25 mouse cellular contexts compared by ENCODE assay signal in the genomic region with DNA sequence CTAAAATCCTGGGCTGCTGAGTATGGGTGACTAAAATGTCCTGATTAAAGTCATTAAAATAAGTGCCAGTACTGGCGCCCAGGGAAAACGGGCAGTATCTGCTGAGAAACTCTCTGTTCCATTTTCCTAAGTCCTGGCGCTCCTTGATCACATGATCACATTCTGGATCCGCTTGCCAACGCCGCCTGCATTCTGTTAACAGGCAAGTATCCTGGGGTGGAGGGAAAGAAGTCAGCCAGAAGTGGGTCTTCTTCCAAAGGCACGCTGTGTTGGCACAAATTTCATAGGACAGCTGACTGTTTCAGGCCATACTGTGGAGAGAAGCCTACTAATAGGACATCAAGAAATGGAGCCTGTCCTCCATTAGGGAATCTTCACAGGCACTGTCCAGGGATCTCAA. TPM values are rescaled to one million over a fixed set of nuclear protein-coding genes. Genes with fewer than 3 reads are reported as not detected.
DNase-seq lines count a peak whose midpoint lies in the region; ATAC-seq and TF ChIP-seq lines count a peak whose summit lies in the region.
"Had no signal": no experiment of that assay in that cellular context is flagged by ENCODE, and none has a peak within 500 bp of the region (broad histone marks: within the 10 kb centered on the region; RNA-seq: fewer than 3 reads in every experiment).

No protein-coding gene starts in this region.

- no peaks in the 10 kb centered on the region for H3K36me3 ChIP-seq in heart, embryonic 10.5 days
- no peaks in the 10 kb centered on the region for H3K36me3 ChIP-seq in midbrain, embryonic 10.5 days
- no peaks in the 10 kb centered on the region for H3K36me3 ChIP-seq in midbrain, embryonic 13.5 days
- H3K36me3 ChIP-seq: embryonic facial prominence, embryonic 13.5 days; limb, embryonic 12.5 days; liver, embryonic 12.5 days; midbrain, embryonic 15.5 days had no signal

- no peaks in the 10 kb centered on the region for H3K27me3 ChIP-seq in heart, embryonic 10.5 days (ENCODE audit: insufficient read depth, poor library complexity, severe bottlenecking)
- H3K27me3 ChIP-seq in cerebellum, adult 2 months (ENCODE audit: control insufficient read depth, insufficient read depth, low read length): no peaks in the 10 kb centered on the region
- no peaks in the 10 kb centered on the region for H3K27me3 ChIP-seq in midbrain, embryonic 10.5 days (ENCODE audit: low read depth, poor library complexity, severe bottlenecking)
- no peaks in the 10 kb centered on the region for H3K27me3 ChIP-seq in midbrain, embryonic 13.5 days
- H3K27me3 ChIP-seq: embryonic facial prominence, embryonic 13.5 days; limb, embryonic 12.5 days; liver, embryonic 12.5 days; midbrain, embryonic 15.5 days; Patski had no signal

- TF ChIP-seq POLR2A in cerebellum, adult 2 months (IDR thresholded peaks at IDR 0.05; ENCODE audit: borderline replicate concordance, insufficient read depth, low read length): no peak

- DNase-seq in heart, embryonic 10.5 days (ENCODE audit: low spot score): peak; percentile 60
- no peak for DNase-seq in heart, adult 9 months (ENCODE audit: low spot score in 2 of 2)
- DNase-seq in cerebellum, adult 2 months: peak; percentile 84 to 91
- DNase-seq in cerebellum, postnatal 36 days: peak; percentile 76 to 84
- DNase-seq in lung, postnatal 25 days (ENCODE audit: low spot score): peak; percentile 35
- no peak for DNase-seq in midbrain, embryonic 10.5 days (ENCODE audit: low spot score)
- DNase-seq: adrenal gland, postnatal 14 days; gastrocnemius, postnatal 14 days; heart, adult 2 months; kidney, adult 11 months; right cerebral cortex, postnatal 14 days had no signal

- TF ChIP-seq CTCF in cerebellum, adult 2 months (IDR thresholded peaks at IDR 0.05; ENCODE audit: borderline replicate concordance, insufficient read depth, low read depth, low read length): no peak

- no peak overlapping the region for H3K4me3 ChIP-seq in heart, embryonic 10.5 days
- no peak overlapping the region for H3K4me3 ChIP-seq in cerebellum, adult 2 months (replicated peaks; ENCODE audit: insufficient read depth, low read depth, low read length)
- H3K4me3 ChIP-seq in midbrain, embryonic 10.5 days: no peak overlapping the region
- no peak overlapping the region for H3K4me3 ChIP-seq in midbrain, embryonic 13.5 days (replicated peaks)
- H3K4me3 ChIP-seq: embryonic facial prominence, embryonic 13.5 days; heart, adult 2 months; layer of hippocampus, adult 2 months; left cerebral cortex, adult 2 months; limb, embryonic 12.5 days; liver, embryonic 12.5 days; midbrain, embryonic 15.5 days; myocyte had no signal

- no peaks in the 10 kb centered on the region for H3K9me3 ChIP-seq in heart, embryonic 10.5 days
- H3K9me3 ChIP-seq in midbrain, embryonic 10.5 days (replicated peaks): peaks cover 6% of the 10 kb centered on the region; the same call in 1 of the 2 replicates
- H3K9me3 ChIP-seq in midbrain, embryonic 13.5 days: no peaks in the 10 kb centered on the region
- H3K9me3 ChIP-seq: embryonic facial prominence, embryonic 13.5 days; limb, embryonic 12.5 days; midbrain, embryonic 15.5 days had no signal

- H3K4me2 ChIP-seq in midbrain, embryonic 13.5 days (replicated peaks): no peak overlapping the region
- H3K4me2 ChIP-seq: embryonic facial prominence, embryonic 13.5 days; limb, embryonic 12.5 days; liver, embryonic 12.5 days; midbrain, embryonic 15.5 days had no signal

- H3K4me1 ChIP-seq in heart, embryonic 10.5 days: no peaks in the 10 kb centered on the region
- H3K4me1 ChIP-seq in cerebellum, adult 2 months (ENCODE audit: control insufficient read depth, insufficient read depth, low read length): peaks cover 9% of the 10 kb centered on the region
- H3K4me1 ChIP-seq in midbrain, embryonic 10.5 days: no peaks in the 10 kb centered on the region
- no peaks in the 10 kb centered on the region for H3K4me1 ChIP-seq in midbrain, embryonic 13.5 days (replicated peaks)
- H3K4me1 ChIP-seq: embryonic facial prominence, embryonic 13.5 days; limb, embryonic 12.5 days; liver, embryonic 12.5 days; midbrain, embryonic 15.5 days had no signal

- ATAC-seq in megakaryocyte, adult 5-6 weeks (ENCODE audit: poor library complexity, severe bottlenecking): no peak
- no peak for ATAC-seq in midbrain, embryonic 13.5 days
- ATAC-seq: forebrain, embryonic 14.5 days; hindbrain, embryonic 16.5 days; liver, embryonic 12.5 days; midbrain, embryonic 15.5 days; Patski had no signal

- WGBS in heart, embryonic 10.5 days: 85% methylated on average over 7 of the region's 7 CpGs
- WGBS in cerebellum, adult 2 months: 6% methylated on average over 7 of the region's 7 CpGs
- 94% methylated on average over 7 of the region's 7 CpGs for WGBS in midbrain, embryonic 10.5 days
- WGBS in midbrain, embryonic 13.5 days: 94% methylated on average over 7 of the region's 7 CpGs

- H3K27ac ChIP-seq in heart, embryonic 10.5 days: no peak overlapping the region
- H3K27ac ChIP-seq in cerebellum, adult 2 months (ENCODE audit: insufficient read depth, low read length): peak overlapping the region; percentile 77
- H3K27ac ChIP-seq in midbrain, embryonic 10.5 days (replicated peaks): no peak overlapping the region
- no peak overlapping the region for H3K27ac ChIP-seq in midbrain, embryonic 13.5 days
- H3K27ac ChIP-seq: embryonic facial prominence, embryonic 13.5 days; heart, adult 2 months; kidney, postnatal 0 days; layer of hippocampus, adult 2 months; left cerebral cortex, adult 2 months; limb, embryonic 12.5 days; liver, embryonic 12.5 days; midbrain, embryonic 15.5 days; stomach, postnatal 0 days had no signal

- H3K9ac ChIP-seq in midbrain, embryonic 13.5 days (replicated peaks): no peak overlapping the region
- H3K9ac ChIP-seq: embryonic facial prominence, embryonic 13.5 days; limb, embryonic 12.5 days; liver, embryonic 12.5 days; midbrain, embryonic 15.5 days had no signal

RNA-seq across cellular contexts. Expression of a gene that starts 52.0 kb away (rescaled TPM):
- polyA plus RNA-seq in heart, embryonic 10.5 days (2016; fragmentation: Nextera tagmentation; extraction: Ambion mirVana): 45.2 and 68.4 TPM in 2 replicates
- 67.1 and 72.2 TPM in 2 replicates for polyA plus RNA-seq in cerebellum, adult 2 months (2012; rRNA removed)
- polyA plus RNA-seq in midbrain, embryonic 10.5 days (2016; fragmentation: Nextera tagmentation; extraction: Ambion mirVana): 58.7 and 67.0 TPM in 2 replicates
- 59.6 and 68.0 TPM in 2 replicates for total RNA-seq in megakaryocyte, adult 5-6 weeks (2015)
- 49.9 and 62.4 TPM in 2 replicates for total RNA-seq in megakaryocyte, adult 5-6 weeks (2017)
- polyA plus RNA-seq in midbrain, embryonic 13.5 days (2015; fragmentation: Nextera tagmentation; extraction: Ambion mirVana): 81.4 and 101 TPM in 2 replicates

Comparison
In these comparisons a context has a peak if more than half of its experiments do, and no peak if none do; other contexts are left out.
1. DNase-seq: peak in heart, embryonic 10.5 days (single experiment), cerebellum, adult 2 months (2 of 2), cerebellum, postnatal 36 days (2 of 2) and lung, postnatal 25 days (single experiment); none in heart, adult 9 months (0 of 2) and midbrain, embryonic 10.5 days (single experiment).